Mouse (Mus musculus) forebrain, embryonic 13.5 days (tissue): ENCODE measurements around the gene Ubl7. TPM values are rescaled to one million over a fixed set of nuclear protein-coding genes. Genes with fewer than 3 reads are reported as not detected.

Experiments used
- ATAC-seq: fragments of 200-750 bp; cut with Nextera tagmentation; 2 replicates; pipeline ENCODE4 v1.8.0; 2017
- H3K27ac ChIP-seq: fragments of 300-500 bp; sonication (generic); 2 replicates; pipeline ENCODE4 v1.5.1; 2015; ENCODE audit warnings: inconsistent platforms, mild to moderate bottlenecking, moderate library complexity
- H3K27me3 ChIP-seq: fragments of 300-500 bp; sonication (generic); 2 replicates; pipeline ENCODE4 v1.6.1; 2015; ENCODE audit warnings: mild to moderate bottlenecking, inconsistent platforms
- H3K36me3 ChIP-seq: fragments of 300-500 bp; sonication (generic); 2 replicates; pipeline ENCODE4 v1.6.1; 2015; ENCODE audit warnings: mild to moderate bottlenecking, inconsistent platforms; ENCODE audit not compliant: poor library complexity, severe bottlenecking
- H3K4me1 ChIP-seq: fragments of 300-500 bp; sonication (generic); 2 replicates; pipeline ENCODE4 v1.6.1; 2015; ENCODE audit warnings: inconsistent platforms
- H3K4me2 ChIP-seq: fragments of 300-500 bp; sonication (generic); 2 replicates; pipeline ENCODE4 v1.6.1; 2015; ENCODE audit warnings: inconsistent platforms, mild to moderate bottlenecking, moderate library complexity
- H3K4me3 ChIP-seq: fragments of 300-500 bp; sonication (generic); 2 replicates; pipeline ENCODE4 v1.5.1; 2015; ENCODE audit warnings: mild to moderate bottlenecking, inconsistent platforms
- H3K9ac ChIP-seq: fragments of 300-500 bp; sonication (generic); 2 replicates; pipeline ENCODE4 v1.6.1; 2015; ENCODE audit warnings: mild to moderate bottlenecking, inconsistent platforms
- H3K9me3 ChIP-seq: fragments of 300-500 bp; sonication (generic); replicated peaks from 2 replicates; pipeline ENCODE4 v1.6.1; 2016; ENCODE audit warnings: inconsistent platforms
- WGBS: fragments of 180-500 bp; shearing (Covaris S2); methylation state at CpG from one replicate; pipeline ENCODE4 v1.1.7; 2015; 5-methylcytosine and 5-hydroxymethylcytosine counted together
- polyA plus RNA-seq: library from polyadenylated mRNA; unstranded; fragments of >200 nt; fragmentation: Nextera tagmentation; extraction: Ambion mirVana; gene quantifications from 2 replicates; pipeline ENCODE4 v1.2.1, GENCODE M21; 2015

Ubl7 gene
- polyA plus RNA-seq, 1 experiment from 2014 or later = 165 TPM

DNA sequence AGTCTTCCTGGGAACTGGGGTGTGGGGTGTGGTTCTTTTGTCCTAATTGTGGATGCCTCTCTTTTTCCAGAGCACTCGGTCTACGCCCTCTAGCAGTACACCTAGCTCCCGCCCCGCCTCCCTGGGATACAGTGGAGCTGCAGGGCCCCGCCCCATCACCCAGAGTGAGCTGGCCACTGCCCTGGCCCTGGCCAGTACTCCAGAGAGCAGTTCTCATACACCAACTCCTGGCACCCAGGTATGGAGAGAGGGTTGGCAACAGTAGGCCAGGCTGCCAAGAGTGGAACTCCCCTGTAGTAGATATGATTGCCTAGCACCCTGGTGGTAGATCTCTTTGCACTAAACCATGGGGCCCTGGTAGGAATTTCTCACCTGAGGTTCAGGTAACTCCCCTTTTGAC, 11.6 kb downstream of the Ubl7 start:
- Histone ChIP-seq H3K9ac (no peak overlapping the region), H3K27ac (no peak overlapping the region), H3K4me1 (no peaks in the 10 kb centered on the region), H3K36me3 (peaks cover 89% of the 10 kb centered on the region), H3K27me3 (no peaks in the 10 kb centered on the region), H3K4me2 (no peak overlapping the region), H3K9me3 (no peaks in the 10 kb centered on the region), H3K4me3 (no peak overlapping the region)
- ATAC-seq = no peak
- 89% methylated on average over 5 of the region's 5 CpGs for WGBS

DNA sequence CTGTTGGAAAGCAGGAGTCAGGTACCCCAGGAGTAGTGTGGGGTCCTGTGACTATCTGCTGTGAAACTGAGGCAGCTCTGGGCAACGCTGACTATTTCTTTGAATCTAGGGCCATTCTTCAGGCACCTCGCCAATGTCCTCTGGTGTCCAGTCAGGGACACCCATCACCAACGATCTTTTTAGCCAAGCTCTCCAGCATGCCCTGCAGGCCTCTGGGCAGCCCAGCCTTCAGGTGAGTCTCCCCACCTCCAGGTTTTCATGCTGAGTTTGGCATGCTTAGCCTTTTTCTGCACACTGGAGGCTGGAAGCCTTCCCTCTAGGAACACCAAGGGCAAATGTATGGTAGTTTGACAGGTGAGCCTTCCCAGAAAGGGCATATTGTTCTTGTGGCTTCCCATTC, 12.3 kb downstream of the Ubl7 start:
- Histone ChIP-seq H3K9me3 (no peaks in the 10 kb centered on the region), H3K4me2 (no peak overlapping the region), H3K36me3 (peaks cover 94% of the 10 kb centered on the region), H3K4me1 (no peaks in the 10 kb centered on the region), H3K4me3 (no peak overlapping the region), H3K27me3 (no peaks in the 10 kb centered on the region), H3K9ac (no peak overlapping the region), H3K27ac (no peak overlapping the region)
- WGBS = 89% methylated on average over 3 of the region's 3 CpGs
- no peak for ATAC-seq

DNA sequence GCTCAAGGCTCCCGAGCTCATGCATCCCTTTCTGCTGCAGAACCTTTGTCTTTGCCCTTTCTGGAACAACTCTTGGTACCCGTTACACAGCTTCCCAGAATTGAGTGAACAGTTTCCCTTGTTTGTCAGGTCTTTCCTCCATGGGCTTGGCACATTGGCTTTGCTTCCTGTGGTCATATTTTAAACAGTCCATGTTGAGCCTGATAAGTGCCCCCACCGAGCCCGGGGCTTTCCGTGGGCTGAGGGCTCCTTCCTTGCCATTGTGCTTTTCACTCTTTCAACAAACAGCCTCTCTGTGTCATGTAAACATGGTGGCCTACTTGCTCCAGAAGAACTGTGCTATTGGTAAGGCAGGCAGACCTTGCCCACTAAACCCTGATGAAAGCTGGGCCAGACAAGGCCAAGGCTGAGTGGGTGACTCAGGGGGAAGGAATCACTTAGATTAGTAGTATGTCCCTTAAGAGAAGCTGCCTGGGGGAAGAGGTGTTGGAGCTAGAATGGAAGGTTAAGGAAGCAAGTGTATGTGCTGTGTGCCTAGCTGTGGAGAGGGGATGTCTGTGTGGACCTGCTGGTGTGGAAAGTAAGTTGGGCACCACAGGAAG, 20.5 kb downstream of the Ubl7 start:
- Histone ChIP-seq H3K36me3 (peaks cover 44% of the 10 kb centered on the region), H3K9ac (no peak overlapping the region), H3K27ac (no peak overlapping the region), H3K27me3 (no peaks in the 10 kb centered on the region), H3K4me3 (no peak overlapping the region), H3K9me3 (no peaks in the 10 kb centered on the region), H3K4me2 (no peak overlapping the region), H3K4me1 (no peaks in the 10 kb centered on the region)
- ATAC-seq = no peak
- WGBS = 85% methylated on average over 5 of the region's 5 CpGs

DNA sequence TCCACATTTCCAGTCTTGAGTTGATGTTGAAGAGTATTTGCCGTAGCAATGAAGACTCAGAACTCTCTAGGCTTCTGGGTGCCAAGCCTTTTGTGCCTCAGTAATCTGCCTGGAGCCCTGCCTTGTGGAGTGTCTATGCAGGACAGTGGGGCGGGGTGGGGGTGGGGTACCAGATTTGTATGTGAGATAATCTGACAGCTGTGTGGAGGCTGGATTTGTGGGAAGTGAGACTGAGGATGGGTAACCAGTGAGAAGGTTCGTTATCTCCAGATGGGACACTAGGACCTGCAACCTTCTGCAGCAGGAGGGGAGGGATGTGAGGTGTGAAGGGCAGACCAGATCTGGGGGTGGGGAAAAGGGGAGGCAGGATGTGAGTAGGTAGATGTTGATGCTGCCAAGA, 21.5 kb downstream of the Ubl7 start:
- Histone ChIP-seq H3K9me3 (no peaks in the 10 kb centered on the region), H3K4me3 (no peak overlapping the region), H3K27ac (no peak overlapping the region), H3K27me3 (no peaks in the 10 kb centered on the region), H3K36me3 (peaks cover 35% of the 10 kb centered on the region), H3K4me1 (no peaks in the 10 kb centered on the region), H3K4me2 (no peak overlapping the region), H3K9ac (no peak overlapping the region)
- no peak for ATAC-seq
- 63% methylated on average over 3 of the region's 3 CpGs for WGBS

DNA sequence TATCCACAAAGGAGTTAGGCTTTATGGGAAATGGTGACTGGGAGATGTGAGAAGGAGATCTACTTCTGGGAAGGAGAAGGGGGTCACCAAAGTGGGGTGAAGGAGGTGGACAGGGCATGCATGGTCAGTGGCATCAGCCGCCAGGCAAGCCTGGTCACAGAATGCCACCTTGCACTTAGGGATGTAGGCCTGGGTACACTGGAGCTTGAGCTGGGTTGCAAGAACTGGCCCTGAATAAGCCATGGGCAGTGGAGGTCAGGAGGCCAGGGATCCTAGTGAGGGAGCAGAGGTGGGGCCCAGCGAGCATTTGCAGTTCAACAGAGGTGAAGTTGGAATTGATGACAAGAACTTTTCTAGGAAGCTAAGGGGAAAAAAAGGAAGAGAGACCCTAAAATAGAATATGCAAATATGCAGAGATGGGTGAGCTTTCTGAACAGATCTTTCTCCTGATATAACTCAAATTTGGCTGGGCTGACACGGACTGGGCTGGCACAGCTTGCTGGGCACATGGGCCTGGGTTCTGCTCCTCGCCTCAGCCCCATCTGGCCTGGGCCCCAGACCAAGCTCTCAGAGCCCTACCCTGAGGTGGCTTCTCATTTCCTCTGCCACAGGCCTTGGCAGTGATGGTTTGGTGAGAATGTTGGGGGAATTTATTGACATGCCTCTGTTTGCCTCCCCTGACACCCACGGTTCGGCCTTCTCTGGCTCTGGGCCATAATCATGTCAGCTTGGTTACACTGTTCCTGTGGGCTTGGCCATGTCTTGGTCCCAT, 22.2 kb downstream of the Ubl7 start:
- Histone ChIP-seq H3K9me3 (no peaks in the 10 kb centered on the region), H3K9ac (no peak overlapping the region), H3K27ac (no peak overlapping the region), H3K4me1 (peaks cover 4% of the 10 kb centered on the region; the same call in 1 of the 2 replicates), H3K4me2 (no peak overlapping the region), H3K4me3 (no peak overlapping the region), H3K27me3 (no peaks in the 10 kb centered on the region), H3K36me3 (peaks cover 27% of the 10 kb centered on the region)
- ATAC-seq = peak; percentile 64; the same call in 1 of the 2 replicates
- WGBS = 82% methylated on average over 6 of the region's 6 CpGs

DNA sequence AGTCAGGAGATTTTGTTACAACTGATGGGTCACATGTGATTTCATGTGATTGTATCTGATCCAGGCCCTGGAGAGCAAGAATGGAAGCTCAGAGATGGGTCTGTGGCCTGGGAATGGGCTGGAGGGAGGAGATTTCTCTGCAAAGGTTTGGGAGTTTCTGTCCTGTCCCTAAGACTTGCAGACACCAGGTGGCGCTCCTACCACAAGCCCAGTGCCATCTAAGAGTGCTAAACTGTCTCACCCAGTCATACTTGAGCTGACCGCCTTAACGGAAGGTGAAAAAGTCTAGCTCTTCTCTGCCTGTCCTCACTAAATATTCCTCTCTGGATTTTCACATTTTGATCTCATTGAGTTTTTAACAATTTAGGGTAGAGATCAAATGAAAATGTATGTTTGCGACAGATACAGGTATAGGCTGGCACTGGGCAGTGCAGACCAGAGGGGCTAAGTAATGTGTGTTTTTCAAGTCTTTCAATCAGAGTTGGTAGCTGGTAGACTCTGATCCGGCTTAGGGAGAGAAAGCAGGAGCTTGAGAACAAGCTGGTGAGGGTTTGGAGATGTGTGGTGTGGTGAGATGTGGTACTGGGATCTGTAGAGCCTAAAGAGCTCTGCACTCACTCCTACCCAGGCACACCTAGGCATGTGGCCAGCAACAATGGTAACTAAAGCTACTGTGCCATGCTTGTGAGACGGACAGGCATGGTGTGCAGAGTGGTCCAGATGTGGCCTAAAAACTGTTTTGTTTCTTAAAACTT, 25.1 kb downstream of the Ubl7 start:
- peaks cover 19% of the 10 kb centered on the region for H3K4me1 ChIP-seq
- 0 out of 2 replicates have a peak, but pooled peaks cover 3% of the 10 kb centered on the region for H3K27me3 ChIP-seq
- no peak overlapping the region for H3K27ac ChIP-seq
- no peaks in the 10 kb centered on the region for H3K36me3 ChIP-seq
- no peak overlapping the region for H3K4me3 ChIP-seq
- no peak overlapping the region for H3K4me2 ChIP-seq
- H3K9ac ChIP-seq = no peak overlapping the region
- H3K9me3 ChIP-seq = no peaks in the 10 kb centered on the region
- no peak for ATAC-seq
- 25% methylated on average over 6 of the region's 6 CpGs for WGBS

DNA sequence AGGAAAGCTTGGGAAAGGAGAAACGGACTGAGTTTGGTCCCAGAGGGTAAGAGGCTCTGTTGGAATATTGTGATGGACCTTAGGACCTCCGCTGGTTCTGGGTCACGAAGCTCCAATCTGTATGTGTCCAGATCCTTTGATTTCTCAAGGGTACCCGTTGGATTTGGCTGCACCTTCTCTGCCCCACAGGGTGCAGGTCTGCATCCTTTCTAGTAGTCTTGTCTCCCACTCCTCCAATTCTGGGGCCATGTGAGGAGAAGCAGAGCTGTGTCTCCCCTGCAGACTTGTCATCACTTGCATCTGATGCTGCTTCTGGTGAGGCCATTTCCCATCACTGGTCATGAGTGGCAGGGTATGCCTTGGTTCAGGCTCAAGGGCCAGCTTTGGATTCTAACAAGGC, 26.4 kb downstream of the Ubl7 start:
- no peak for ATAC-seq
- H3K27ac ChIP-seq = peak overlapping the region; percentile 61; the same call in 1 of the 2 replicates
- H3K4me1 ChIP-seq = peaks cover 32% of the 10 kb centered on the region

DNA sequence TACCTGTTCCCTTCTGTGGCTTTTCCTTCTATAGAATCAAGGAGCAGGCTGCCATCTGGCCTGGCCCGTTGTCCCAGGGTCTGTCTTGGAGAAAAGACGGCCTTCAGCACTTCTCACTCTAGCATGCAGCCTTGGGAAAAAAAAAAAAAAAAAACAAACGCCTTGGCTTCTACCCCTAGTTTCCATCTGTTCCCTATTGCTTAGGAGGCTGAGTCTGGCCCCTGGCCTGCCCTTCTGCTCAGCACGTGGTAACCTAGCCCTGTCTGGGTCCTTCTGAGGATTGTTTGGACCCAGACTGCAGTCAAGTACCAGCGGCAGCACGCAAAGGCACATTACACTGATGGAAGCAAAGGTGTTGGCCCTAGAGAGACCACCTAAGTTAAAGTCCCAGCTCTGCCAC, 26.9 kb downstream of the Ubl7 start:
- Histone ChIP-seq H3K36me3 (no peaks in the 10 kb centered on the region), H3K4me1 (peaks cover 37% of the 10 kb centered on the region), H3K27ac (peak overlapping the region; percentile 61; the same call in 1 of the 2 replicates), H3K9ac (no peak overlapping the region; the same call in 1 of the 2 replicates), H3K27me3 (peaks cover 20% of the 10 kb centered on the region), H3K4me2 (no peak overlapping the region), H3K4me3 (no peak overlapping the region), H3K9me3 (no peaks in the 10 kb centered on the region)
- WGBS = 53% methylated on average over 6 of the region's 6 CpGs
- ATAC-seq = no peak

More for the DNA sequence above, 26.4 kb downstream of the Ubl7 start:
- 85% methylated on average over 4 of the region's 4 CpGs for WGBS
- no peak overlapping the region for H3K4me2 ChIP-seq
- H3K4me3 ChIP-seq = no peak overlapping the region
- no peaks in the 10 kb centered on the region for H3K9me3 ChIP-seq
- H3K27me3 ChIP-seq = peaks cover 15% of the 10 kb centered on the region
- no peak overlapping the region for H3K9ac ChIP-seq
- no peaks in the 10 kb centered on the region for H3K36me3 ChIP-seq

DNA sequence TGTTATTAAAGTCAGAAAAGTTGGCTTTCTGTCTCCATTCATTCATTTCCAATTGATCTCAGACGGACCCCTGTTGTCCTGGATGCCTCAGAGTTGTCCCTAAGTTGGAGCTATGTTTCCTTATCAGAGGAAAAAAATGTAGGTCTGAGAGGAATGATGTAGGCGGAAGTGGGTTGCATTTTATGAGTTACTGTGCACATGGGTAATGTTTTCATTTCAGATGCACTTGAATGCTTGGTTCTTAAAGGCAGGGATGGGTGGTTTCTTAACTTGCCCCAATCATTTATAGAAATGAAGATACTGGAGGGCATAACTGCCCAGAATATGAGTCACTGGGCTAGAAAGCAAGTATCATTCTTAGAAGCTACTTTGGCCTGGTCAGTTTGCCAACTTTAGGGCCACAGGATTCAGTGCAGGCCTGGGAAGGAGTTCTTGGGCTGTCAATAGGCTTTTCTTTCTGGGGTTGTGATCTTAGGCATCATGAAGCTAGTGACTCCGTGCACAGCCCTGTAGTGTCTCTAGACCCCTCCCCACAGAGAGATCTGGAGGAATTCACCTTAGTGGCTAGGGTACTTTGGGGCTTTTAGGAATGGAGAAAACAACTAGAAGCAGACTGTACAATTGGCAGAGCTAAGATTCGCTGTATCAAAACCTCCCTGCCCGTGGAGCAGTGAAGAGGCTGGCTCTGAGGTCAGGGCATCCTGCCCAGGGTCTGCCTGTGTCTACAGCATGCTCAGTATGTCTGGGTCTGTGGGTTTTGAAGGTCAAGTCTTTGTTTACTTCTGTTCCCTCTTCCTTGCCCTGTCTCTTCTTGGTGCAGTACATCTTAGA, 27.7 kb downstream of the Ubl7 start:
- H3K4me1 ChIP-seq = peaks cover 44% of the 10 kb centered on the region
- H3K4me2 ChIP-seq = peak overlapping the region; percentile 90; the same call in 1 of the 2 replicates
- ATAC-seq = no peak
- H3K27ac ChIP-seq = peak overlapping the region; percentile 87
- WGBS = 75% methylated on average over 5 of the region's 5 CpGs
- no peak overlapping the region for H3K9ac ChIP-seq
- no peaks in the 10 kb centered on the region for H3K36me3 ChIP-seq
- no peaks in the 10 kb centered on the region for H3K9me3 ChIP-seq
- peaks cover 26% of the 10 kb centered on the region for H3K27me3 ChIP-seq
- H3K4me3 ChIP-seq = no peak overlapping the region

DNA sequence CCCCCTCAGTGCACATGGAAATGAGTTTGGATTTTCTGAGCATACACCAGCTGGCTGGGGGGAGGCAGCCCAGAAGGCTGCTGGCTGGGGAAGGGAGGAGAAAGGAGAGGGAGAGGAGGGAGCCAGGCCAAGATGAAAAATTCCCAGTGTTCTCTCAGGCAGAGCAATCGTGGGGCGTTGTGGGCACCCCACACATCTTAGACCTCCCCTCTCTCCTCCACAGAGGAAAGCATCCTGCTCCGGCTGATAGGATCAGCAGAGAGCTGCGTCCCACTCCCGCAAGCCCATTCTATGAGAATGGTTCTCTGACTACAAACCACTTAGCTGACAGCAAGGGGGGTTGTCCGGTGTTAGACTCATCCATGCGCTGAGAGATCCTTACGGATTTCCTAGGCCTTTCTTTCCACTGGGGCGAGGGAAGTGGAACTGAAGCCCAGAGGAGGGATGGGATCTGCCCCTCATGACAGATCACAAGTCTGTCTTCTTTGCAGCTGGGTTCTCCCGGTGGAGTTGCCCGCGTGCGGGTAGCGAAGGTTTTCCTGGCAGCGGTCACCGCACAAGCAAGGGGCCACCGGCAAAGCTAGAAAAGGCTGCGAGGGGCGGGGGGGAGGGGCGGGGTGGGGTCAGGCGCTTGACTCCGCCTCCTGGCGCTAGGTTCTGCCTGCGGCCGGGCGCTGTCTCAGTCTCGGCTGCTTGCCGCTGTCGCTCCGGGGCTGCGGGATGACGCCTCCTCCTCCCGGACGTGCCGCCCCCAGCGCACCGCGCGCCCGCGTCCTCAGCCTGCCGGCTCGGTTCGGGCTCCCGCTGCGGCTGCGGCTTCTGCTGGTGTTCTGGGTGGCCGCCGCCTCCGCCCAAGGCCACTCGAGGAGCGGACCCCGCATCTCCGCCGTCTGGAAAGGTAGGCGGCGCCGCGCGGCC, 28.9 kb downstream of the Ubl7 start, which contains the start of gene Sema7a:
TSS of gene Sema7a (plus strand) at position 682 of the 918 bp plus-strand sequence.
- peaks cover 26% of the 10 kb centered on the region for H3K27me3 ChIP-seq
- WGBS = under 1% methylated on average over 46 of the region's 60 CpGs
- H3K4me3 ChIP-seq = peak within 1 kb of the TSS; percentile 88
- peaks cover 44% of the 10 kb centered on the region for H3K4me1 ChIP-seq
- peak; percentile 86 for ATAC-seq
- no peaks in the 10 kb centered on the region for H3K36me3 ChIP-seq
- H3K9me3 ChIP-seq = no peaks in the 10 kb centered on the region
- H3K4me2 ChIP-seq = peak within 1 kb of the TSS; percentile 90
- H3K27ac ChIP-seq = peak within 1 kb of the TSS; percentile 87
- H3K9ac ChIP-seq = peak within 1 kb of the TSS; percentile 89
